Mouse (Mus musculus) lung, embryonic 16.5 days (tissue): Measurements from ENCODE around the gene Myadm. TPM values are rescaled to one million over a fixed set of nuclear protein-coding genes. Genes with fewer than 3 reads are reported as not detected.

ENCODE experiments used
- ATAC-seq: fragments of 200-750 bp; cut with Nextera tagmentation; 2 replicates; pipeline ENCODE4 v1.8.0; 2017; ENCODE audit warnings: low read depth, mild to moderate bottlenecking, moderate library complexity
- H3K27ac ChIP-seq: fragments of 300-500 bp; sonication (generic); 2 replicates; pipeline ENCODE4 v1.5.1; 2014; ENCODE audit warnings: mild to moderate bottlenecking, control low read depth, low read length
- H3K27me3 ChIP-seq: fragments of 300-500 bp; sonication (generic); 2 replicates; pipeline ENCODE4 v1.6.1; 2014; ENCODE audit warnings: low read depth, low read length, mixed read lengths; ENCODE audit not compliant: control insufficient read depth, insufficient read depth
- H3K36me3 ChIP-seq: fragments of 300-500 bp; sonication (generic); 2 replicates; pipeline ENCODE4 v1.6.1; 2014; ENCODE audit warnings: low read length; ENCODE audit not compliant: control insufficient read depth, insufficient read depth
- H3K4me1 ChIP-seq: fragments of 300-500 bp; sonication (generic); replicated peaks from 2 replicates; pipeline ENCODE4 v1.6.1; 2014; ENCODE audit warnings: low read length, mixed read lengths; ENCODE audit not compliant: control insufficient read depth, insufficient read depth
- H3K4me2 ChIP-seq: fragments of 300-500 bp; sonication (generic); 2 replicates; pipeline ENCODE4 v1.6.1; 2014; ENCODE audit warnings: low read depth, low read length, control low read depth
- H3K4me3 ChIP-seq: fragments of 300-500 bp; sonication (generic); 2 replicates; pipeline ENCODE4 v1.5.1; 2014; ENCODE audit warnings: mild to moderate bottlenecking, low read length, control low read depth
- H3K9ac ChIP-seq: fragments of 300-500 bp; sonication (generic); 2 replicates; pipeline ENCODE4 v1.6.1; 2014; ENCODE audit warnings: low read length, control low read depth
- H3K9me3 ChIP-seq: fragments of 300-500 bp; sonication (generic); 2 replicates; pipeline ENCODE4 v1.6.1; 2016; ENCODE audit warnings: low read length; ENCODE audit not compliant: control insufficient read depth
- WGBS: fragments of 180-500 bp; shearing (Covaris S2); extraction: QIAGEN DNeasy Blood & Tissue Kit; methylation state at CpG from one replicate; pipeline ENCODE4 v1.1.7; 2014; 5-methylcytosine and 5-hydroxymethylcytosine counted together
- polyA plus RNA-seq: library from polyadenylated mRNA; unstranded; fragments of >200 nt; fragmentation: Nextera tagmentation; extraction: Ambion mirVana; gene quantifications from 2 replicates; pipeline ENCODE4 v1.2.1, GENCODE M21; 2015

Gene Myadm
- polyA plus RNA-seq, 1 experiment from 2014 or later = 151 TPM

DNA sequence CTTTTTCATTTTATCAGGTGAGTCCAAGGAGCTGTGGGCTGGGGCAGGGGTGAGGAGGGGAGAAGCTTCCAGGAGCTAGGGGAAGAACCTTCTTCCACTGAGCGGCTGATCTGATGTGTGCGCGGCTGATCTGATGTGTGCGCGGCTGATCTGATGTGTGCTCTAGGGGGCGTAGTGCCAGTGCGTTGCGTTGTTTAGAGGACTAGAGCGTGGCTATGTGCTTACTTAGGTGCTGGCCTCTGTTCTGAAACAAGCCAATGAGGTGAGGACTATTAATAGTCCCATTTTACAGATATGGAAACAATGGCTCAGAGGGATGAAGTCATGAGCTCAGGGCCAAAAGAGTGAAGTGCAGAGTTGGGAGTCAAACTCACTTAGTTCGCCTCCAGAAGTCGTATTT is 50.1 kb downstream of the Myadm start:
- H3K4me3 ChIP-seq = no peak overlapping the region
- H3K27ac ChIP-seq = no peak overlapping the region
- H3K36me3 ChIP-seq = no peaks in the 10 kb centered on the region
- H3K4me1 ChIP-seq = no peaks in the 10 kb centered on the region
- ATAC-seq = no peak
- no peak overlapping the region for H3K4me2 ChIP-seq
- no peaks in the 10 kb centered on the region for H3K9me3 ChIP-seq
- 86% methylated on average over 11 of the region's 11 CpGs for WGBS
- H3K27me3 ChIP-seq = no peaks in the 10 kb centered on the region; the same call in 1 of the 2 replicates
- no peak overlapping the region for H3K9ac ChIP-seq

DNA sequence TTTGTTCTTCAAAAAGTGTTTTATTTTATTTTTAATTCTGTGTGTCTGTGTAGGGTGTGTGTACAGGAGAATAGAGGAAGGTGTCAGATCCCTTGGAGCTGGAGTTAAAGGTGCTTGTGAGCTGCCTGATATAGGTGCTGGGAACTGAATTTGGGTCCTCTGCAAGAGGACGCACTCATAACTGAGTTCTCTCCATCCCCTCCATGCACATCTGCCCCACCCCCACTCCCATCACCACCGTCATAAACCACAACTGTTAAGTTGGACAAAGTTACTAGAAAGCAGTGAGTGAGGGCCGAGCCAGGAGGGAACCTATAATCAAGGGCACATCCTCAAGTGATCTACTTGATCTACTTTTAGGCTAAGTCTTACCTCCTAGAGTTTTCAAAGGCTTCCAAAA is 55.0 kb downstream of the Myadm start:
- 78% methylated on average over 3 of the region's 3 CpGs for WGBS
- Histone ChIP-seq H3K4me1 (no peaks in the 10 kb centered on the region), H3K4me3 (no peak overlapping the region), H3K27me3 (no peaks in the 10 kb centered on the region), H3K36me3 (no peaks in the 10 kb centered on the region), H3K4me2 (no peak overlapping the region), H3K9ac (no peak overlapping the region), H3K27ac (no peak overlapping the region), H3K9me3 (no peaks in the 10 kb centered on the region)
- ATAC-seq = no peak

DNA sequence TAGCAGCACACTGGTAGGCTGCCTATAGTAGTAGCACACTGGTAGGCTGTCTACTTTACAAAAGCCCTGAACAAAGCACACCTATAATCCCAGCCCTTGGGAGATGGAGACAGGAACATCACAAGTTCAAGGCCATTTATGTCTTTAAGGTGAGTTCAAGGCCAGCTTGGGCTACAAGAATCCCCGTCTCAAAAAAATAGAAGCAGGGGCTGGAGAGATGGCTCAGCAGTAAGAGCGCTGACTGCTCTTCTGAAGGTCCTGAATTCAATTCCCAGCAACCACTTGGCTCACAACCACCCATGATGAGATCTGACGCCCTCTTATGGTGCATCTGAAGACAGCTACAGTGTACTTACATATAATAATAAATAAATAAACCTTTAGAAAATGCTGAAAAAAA is 56.4 kb downstream of the Myadm start:
- 85% methylated on average over 3 of the region's 3 CpGs for WGBS
- no peaks in the 10 kb centered on the region for H3K27me3 ChIP-seq
- H3K27ac ChIP-seq = no peak overlapping the region
- no peak for ATAC-seq
- no peak overlapping the region for H3K4me2 ChIP-seq
- H3K9me3 ChIP-seq = no peaks in the 10 kb centered on the region
- H3K36me3 ChIP-seq = no peaks in the 10 kb centered on the region
- no peak overlapping the region for H3K4me3 ChIP-seq
- H3K4me1 ChIP-seq = no peaks in the 10 kb centered on the region
- H3K9ac ChIP-seq = no peak overlapping the region

DNA sequence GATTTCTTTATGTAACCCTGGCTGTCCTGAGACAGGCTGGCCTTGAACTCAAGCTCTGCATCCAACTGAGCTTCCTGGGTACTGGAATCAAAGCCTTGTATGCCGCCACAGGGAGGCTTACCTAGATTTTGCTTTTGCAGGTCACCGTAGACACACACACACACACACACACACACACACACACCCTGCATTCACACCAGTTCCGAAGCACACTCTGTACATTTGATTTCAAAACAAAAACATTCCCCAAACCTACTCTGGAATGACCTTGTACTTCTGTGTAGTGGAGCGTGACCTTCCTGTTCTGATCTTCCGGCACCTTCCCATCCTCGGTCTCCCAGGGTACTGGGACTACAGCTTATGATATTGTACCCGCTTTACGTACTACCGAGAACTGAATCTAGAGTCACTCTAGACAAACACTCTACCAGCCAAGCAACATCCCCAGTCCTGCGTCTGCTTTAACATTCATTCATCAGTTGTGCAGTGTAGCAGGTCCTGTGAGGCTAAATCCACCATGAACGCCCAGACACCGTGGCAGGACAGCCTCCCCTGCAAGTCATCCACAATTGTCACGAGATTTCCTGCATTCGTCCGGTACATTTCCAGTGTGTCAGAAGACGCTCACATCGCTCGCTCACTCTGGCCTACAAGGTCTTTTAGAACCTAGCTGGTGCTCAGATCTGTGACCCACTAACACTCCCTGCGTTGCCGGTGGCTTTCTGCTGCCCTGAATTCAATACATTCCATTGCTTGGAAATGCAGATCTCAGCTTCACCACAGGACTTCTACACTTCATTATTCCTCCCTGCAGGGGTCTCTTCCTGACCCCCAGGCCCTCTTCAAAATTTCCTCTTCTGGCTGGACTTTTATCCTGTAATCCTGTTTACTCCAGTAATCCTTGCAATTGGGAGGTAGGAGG is 58.7 kb downstream of the Myadm start:
- no peak for ATAC-seq
- H3K4me2 ChIP-seq = no peak overlapping the region
- WGBS = 61% methylated on average over 20 of the region's 20 CpGs
- H3K4me3 ChIP-seq = no peak overlapping the region
- H3K4me1 ChIP-seq = no peaks in the 10 kb centered on the region
- H3K9me3 ChIP-seq = no peaks in the 10 kb centered on the region
- H3K27ac ChIP-seq = no peak overlapping the region
- H3K36me3 ChIP-seq = no peaks in the 10 kb centered on the region
- H3K9ac ChIP-seq = no peak overlapping the region
- H3K27me3 ChIP-seq = no peaks in the 10 kb centered on the region

DNA sequence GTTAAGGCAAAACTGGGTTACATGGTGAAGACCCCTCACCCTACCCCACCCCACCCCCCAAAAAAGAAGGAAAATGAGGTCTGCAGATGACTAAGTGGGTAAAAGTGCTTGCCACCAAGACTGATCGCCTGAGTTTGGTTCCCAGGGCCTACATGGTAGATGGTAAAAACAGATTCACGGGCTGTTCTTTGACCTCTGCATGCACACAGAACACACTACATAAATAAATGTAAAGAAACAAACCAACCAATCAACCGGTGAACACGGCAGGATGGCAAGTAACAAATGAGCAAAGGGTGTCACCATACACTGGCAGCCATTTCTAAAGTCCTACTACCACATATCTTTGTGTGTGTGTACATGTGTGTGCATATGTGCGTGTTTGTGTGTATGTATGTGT is 59.4 kb downstream of the Myadm start:
- no peak overlapping the region for H3K9ac ChIP-seq
- no peaks in the 10 kb centered on the region for H3K4me1 ChIP-seq
- WGBS = 62% methylated on average over 5 of the region's 5 CpGs
- no peaks in the 10 kb centered on the region for H3K27me3 ChIP-seq
- no peak for ATAC-seq
- H3K27ac ChIP-seq = no peak overlapping the region
- H3K36me3 ChIP-seq = no peaks in the 10 kb centered on the region
- no peak overlapping the region for H3K4me3 ChIP-seq
- H3K9me3 ChIP-seq = no peaks in the 10 kb centered on the region
- no peak overlapping the region for H3K4me2 ChIP-seq

DNA sequence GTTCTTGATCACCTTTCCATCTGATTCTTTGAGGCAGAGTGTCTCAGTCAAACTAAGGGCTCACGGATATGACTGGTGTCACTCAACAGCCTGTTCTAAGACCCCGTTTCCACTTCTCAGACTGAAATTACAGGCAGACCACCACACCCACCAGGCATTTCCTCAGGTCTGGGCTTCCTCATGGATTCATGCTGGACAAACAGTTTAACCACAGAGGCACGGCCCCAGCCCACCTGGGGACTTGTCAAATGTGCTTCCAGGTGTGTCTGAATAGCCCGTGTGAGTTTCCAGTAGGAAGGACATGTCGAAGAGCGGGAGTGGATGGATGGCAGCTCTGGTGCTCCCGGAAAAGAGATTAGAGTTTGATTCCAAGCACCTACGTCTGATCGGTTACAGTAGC is 60.9 kb downstream of the Myadm start:
- Histone ChIP-seq H3K4me2 (no peak overlapping the region), H3K9me3 (no peaks in the 10 kb centered on the region), H3K27ac (no peak overlapping the region), H3K36me3 (no peaks in the 10 kb centered on the region), H3K4me3 (no peak overlapping the region), H3K9ac (no peak overlapping the region), H3K27me3 (no peaks in the 10 kb centered on the region), H3K4me1 (no peaks in the 10 kb centered on the region)
- no peak for ATAC-seq
- WGBS = 86% methylated on average over 9 of the region's 9 CpGs

Other genes starting within 250 kb of the Myadm start
- gene AU018091, start 119.9 kb upstream of the Myadm start, polyA plus RNA-seq = 0.29 TPM in 1 of 2 replicates, not detected in the other
- 0.03 TPM in 2 replicates for gene Nlrp12, start 39.3 kb upstream of the Myadm start, polyA plus RNA-seq
- 0.24 and 0.58 TPM in 2 replicates for gene Prkcg, start 99 bp downstream of the Myadm start, polyA plus RNA-seq
- gene Cacng7, start 43.9 kb downstream of the Myadm start, polyA plus RNA-seq = 0.24 and 0.55 TPM in 2 replicates
- gene Cacng8, start 101.6 kb downstream of the Myadm start, polyA plus RNA-seq = 0.73 and 0.79 TPM in 2 replicates
- 0.19 and 0.70 TPM in 2 replicates for gene Cacng6, start 135.1 kb downstream of the Myadm start, polyA plus RNA-seq
- 0.33 TPM in 1 of 2 replicates, not detected in the other for gene Tarm1, start 213.5 kb downstream of the Myadm start, polyA plus RNA-seq